ENCODE assay signal across 12 mouse cellular contexts in genomic region chr5:111141139-111141885, GRCm38 (mm10).
DNase-seq lines count a peak whose midpoint lies in the region; ATAC-seq and TF ChIP-seq lines count a peak whose summit lies in the region.
"Had no signal": no experiment of that assay in that cellular context is flagged by ENCODE, and none has a peak within 500 bp of the region (broad histone marks: within the 10 kb centered on the region; RNA-seq: fewer than 3 reads in every experiment).

No protein-coding gene starts in this region.

- DNase-seq in kidney, adult 18-20 months: no peak
- DNase-seq in midbrain, embryonic 10.5 days (ENCODE audit: low spot score): no peak
- DNase-seq in urinary bladder, adult 18-20 months (ENCODE audit: low spot score in 2 of 2): no peak
- DNase-seq: cerebellum, adult 11-12 months; right cerebral cortex, postnatal 14 days had no signal

- ATAC-seq in kidney, embryonic 14.5 days (ENCODE audit: low FRiP score, low TSS enrichment): no peak
- no peak for ATAC-seq in forebrain, embryonic 13.5 days
- ATAC-seq in intestine, postnatal 0 days: no peak
- ATAC-seq in CD4-positive, CD25-positive, alpha-beta regulatory T cell, adult 4 months: no peak

- no peak overlapping the region for H3K4me2 ChIP-seq in kidney, embryonic 14.5 days (replicated peaks; ENCODE audit: low read depth, low read length)
- no peak overlapping the region for H3K4me2 ChIP-seq in forebrain, embryonic 13.5 days
- H3K4me2 ChIP-seq in intestine, postnatal 0 days (replicated peaks; ENCODE audit: low read depth): no peak overlapping the region

- H3K4me3 ChIP-seq in kidney, embryonic 14.5 days (ENCODE audit: low read length): no peak overlapping the region
- H3K4me3 ChIP-seq in bone marrow, adult 2 months (replicated peaks; ENCODE audit: control insufficient read depth, low read depth, low read length): peak overlapping the region; percentile 2
- no peak overlapping the region for H3K4me3 ChIP-seq in forebrain, embryonic 13.5 days
- no peak overlapping the region for H3K4me3 ChIP-seq in midbrain, embryonic 10.5 days
- H3K4me3 ChIP-seq in intestine, postnatal 0 days (ENCODE audit: low read depth, low read length): no peak overlapping the region
- H3K4me3 ChIP-seq: heart, embryonic 10.5 days had no signal

- H3K4me1 ChIP-seq in kidney, embryonic 14.5 days (ENCODE audit: control insufficient read depth, insufficient read depth, low read length): peaks cover 51% of the 10 kb centered on the region
- H3K4me1 ChIP-seq in bone marrow, adult 2 months (ENCODE audit: control insufficient read depth, insufficient read depth, low read length): peaks cover 2% of the 10 kb centered on the region; the same call in 1 of the 2 replicates
- peaks cover 57% of the 10 kb centered on the region for H3K4me1 ChIP-seq in forebrain, embryonic 13.5 days
- H3K4me1 ChIP-seq in midbrain, embryonic 10.5 days: peaks cover 66% of the 10 kb centered on the region
- H3K4me1 ChIP-seq in intestine, postnatal 0 days (replicated peaks; ENCODE audit: control insufficient read depth, insufficient read depth, low read length): peaks cover 6% of the 10 kb centered on the region; the same call in 1 of the 2 replicates

- WGBS in kidney, embryonic 14.5 days: 56% methylated on average over 20 of the region's 20 CpGs
- 32% methylated on average over 20 of the region's 20 CpGs for WGBS in bone marrow, adult 2 months
- WGBS in forebrain, embryonic 13.5 days: 64% methylated on average over 20 of the region's 20 CpGs
- 79% methylated on average over 20 of the region's 20 CpGs for WGBS in midbrain, embryonic 10.5 days
- 79% methylated on average over 20 of the region's 20 CpGs for WGBS in intestine, postnatal 0 days

- H3K36me3 ChIP-seq in kidney, embryonic 14.5 days (ENCODE audit: control insufficient read depth, insufficient read depth, low read length): no peaks in the 10 kb centered on the region
- H3K36me3 ChIP-seq in forebrain, embryonic 13.5 days (ENCODE audit: poor library complexity, severe bottlenecking): no peaks in the 10 kb centered on the region
- H3K36me3 ChIP-seq in midbrain, embryonic 10.5 days: no peaks in the 10 kb centered on the region
- H3K36me3 ChIP-seq in intestine, postnatal 0 days (ENCODE audit: control insufficient read depth, insufficient read depth): no peaks in the 10 kb centered on the region
- H3K36me3 ChIP-seq: G1E; heart, embryonic 10.5 days had no signal

- H3K27me3 ChIP-seq in kidney, embryonic 14.5 days (ENCODE audit: control insufficient read depth, insufficient read depth, low read length): no peaks in the 10 kb centered on the region
- no peaks in the 10 kb centered on the region for H3K27me3 ChIP-seq in forebrain, embryonic 13.5 days
- H3K27me3 ChIP-seq in midbrain, embryonic 10.5 days (ENCODE audit: low read depth, poor library complexity, severe bottlenecking): 0 out of 2 replicates have a peak, but pooled peaks cover 7% of the 10 kb centered on the region
- no peaks in the 10 kb centered on the region for H3K27me3 ChIP-seq in intestine, postnatal 0 days (replicated peaks; ENCODE audit: control insufficient read depth, insufficient read depth, low read length)

- TF ChIP-seq CTCF in bone marrow, adult 2 months (IDR thresholded peaks at IDR 0.05; ENCODE audit: control insufficient read depth, insufficient read depth, low read length): no peak
- no peak for TF ChIP-seq CTCF in intestine, postnatal 0 days (IDR thresholded peaks at IDR 0.05; ENCODE audit: low read depth)

- TF ChIP-seq POLR2A in bone marrow, adult 2 months (IDR thresholded peaks at IDR 0.05; ENCODE audit: borderline replicate concordance, control insufficient read depth, low read depth, low read length): no peak

- no peaks in the 10 kb centered on the region for H3K9me3 ChIP-seq in kidney, embryonic 14.5 days (ENCODE audit: control insufficient read depth, low read length)
- no peaks in the 10 kb centered on the region for H3K9me3 ChIP-seq in forebrain, embryonic 13.5 days (replicated peaks)
- no peaks in the 10 kb centered on the region for H3K9me3 ChIP-seq in midbrain, embryonic 10.5 days (replicated peaks)
- no peaks in the 10 kb centered on the region for H3K9me3 ChIP-seq in intestine, postnatal 0 days (ENCODE audit: control insufficient read depth)
- H3K9me3 ChIP-seq: G1E; heart, embryonic 10.5 days had no signal

- H3K9ac ChIP-seq in kidney, embryonic 14.5 days (ENCODE audit: low read depth, low read length): 0 out of 2 replicates have a peak overlapping the region, but pooled peaks have one; percentile 23
- no peak overlapping the region for H3K9ac ChIP-seq in forebrain, embryonic 13.5 days
- H3K9ac ChIP-seq in intestine, postnatal 0 days (ENCODE audit: low read depth, low read length): no peak overlapping the region

- H3K27ac ChIP-seq in kidney, embryonic 14.5 days (ENCODE audit: low read depth, low read length): peak overlapping the region; percentile 31; the same call in 1 of the 2 replicates
- H3K27ac ChIP-seq in bone marrow, adult 2 months (ENCODE audit: control insufficient read depth, insufficient read depth, low read depth, low read length, poor library complexity): no peak overlapping the region
- H3K27ac ChIP-seq in forebrain, embryonic 13.5 days: peak overlapping the region; percentile 76
- H3K27ac ChIP-seq in midbrain, embryonic 10.5 days (replicated peaks): peak overlapping the region; percentile 68; the same call in 1 of the 2 replicates
- no peak overlapping the region for H3K27ac ChIP-seq in intestine, postnatal 0 days (ENCODE audit: low read depth, low read length)
- H3K27ac ChIP-seq: heart, embryonic 10.5 days had no signal

Comparison
In these comparisons a context has a peak if more than half of its experiments do, and no peak if none do; other contexts are left out.
1. H3K27ac ChIP-seq: peak in kidney, embryonic 14.5 days (single experiment), forebrain, embryonic 13.5 days (single experiment) and midbrain, embryonic 10.5 days (single experiment); none in bone marrow, adult 2 months (single experiment) and intestine, postnatal 0 days (single experiment).